ENCODE assay signal across 26 mouse cellular contexts in the genomic region with DNA sequence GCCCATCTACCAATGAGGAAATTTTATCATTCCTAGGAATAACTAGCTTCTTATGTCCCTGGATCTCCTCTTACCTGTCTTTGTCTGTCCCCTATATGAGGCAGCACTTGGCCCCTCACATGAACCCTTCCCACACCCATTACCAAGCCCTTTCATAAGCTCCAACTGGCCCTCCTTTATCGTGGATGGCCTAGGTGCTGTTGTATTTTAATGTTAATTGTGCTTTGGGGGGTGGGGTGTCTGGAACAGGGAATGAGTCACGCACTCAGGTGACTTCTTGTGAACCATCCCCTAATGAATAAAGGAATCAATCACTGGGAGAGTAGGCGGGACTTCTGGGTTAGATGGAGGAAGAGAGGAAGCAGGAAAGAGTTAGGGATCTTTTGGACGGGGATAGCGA.
"Had no signal": no experiment of that assay in that cellular context is flagged by ENCODE, and none has a peak within 500 bp of the region (broad histone marks: within the 10 kb centered on the region; RNA-seq: fewer than 3 reads in every experiment).

No protein-coding gene starts in this region.

- H3K9ac ChIP-seq: heart, embryonic 13.5 days; heart, embryonic 15.5 days; hindbrain, embryonic 14.5 days; intestine, embryonic 15.5 days; limb, embryonic 13.5 days; limb, embryonic 15.5 days; liver, embryonic 12.5 days; liver, embryonic 14.5 days had no signal

- ATAC-seq: hindbrain, embryonic 16.5 days; inflammation-experienced regulatory T-cells, adult 6 months; intestine, embryonic 15.5 days; intestine, postnatal 0 days; liver, embryonic 12.5 days had no signal

- H3K4me3 ChIP-seq: heart, adult 2 months; heart, embryonic 13.5 days; heart, embryonic 15.5 days; intestine, embryonic 15.5 days; layer of hippocampus, adult 2 months; left cerebral cortex, adult 2 months; limb, embryonic 13.5 days; limb, embryonic 15.5 days; liver, embryonic 12.5 days had no signal

- H3K27ac ChIP-seq: heart, adult 2 months; heart, embryonic 13.5 days; heart, embryonic 15.5 days; hindbrain, embryonic 14.5 days; intestine, embryonic 15.5 days; layer of hippocampus, adult 2 months; left cerebral cortex, adult 2 months; limb, embryonic 13.5 days; limb, embryonic 15.5 days; liver, embryonic 12.5 days; liver, embryonic 14.5 days had no signal

- H3K4me2 ChIP-seq: heart, embryonic 11.5 days; heart, embryonic 13.5 days; heart, embryonic 15.5 days; hindbrain, embryonic 14.5 days; intestine, embryonic 15.5 days; limb, embryonic 13.5 days; limb, embryonic 15.5 days; liver, embryonic 12.5 days had no signal

- H3K27me3 ChIP-seq: heart, embryonic 13.5 days; heart, embryonic 15.5 days; intestine, embryonic 15.5 days; limb, embryonic 13.5 days; limb, embryonic 15.5 days had no signal

- H3K36me3 ChIP-seq: heart, embryonic 13.5 days; heart, embryonic 15.5 days; intestine, embryonic 15.5 days; limb, embryonic 13.5 days; limb, embryonic 15.5 days; liver, embryonic 12.5 days had no signal

- DNase-seq: gastrocnemius, postnatal 14 days; gastrocnemius, postnatal 36 days; heart, adult 11 months; heart, adult 2 months; heart, postnatal 14 days; heart, postnatal 36 days; kidney, adult 18-20 months; kidney, adult 8-10 months; kidney, postnatal 10 days; kidney, postnatal 25 days; kidney, postnatal 4 days; left cerebral cortex, postnatal 4 days had no signal

- H3K9me3 ChIP-seq: heart, embryonic 13.5 days; heart, embryonic 15.5 days; intestine, embryonic 15.5 days; limb, embryonic 13.5 days; limb, embryonic 15.5 days; liver, embryonic 12.5 days had no signal
